Mouse (Mus musculus): Measurements from ENCODE around the gene Fxyd4. TPM values are rescaled to one million over a fixed set of nuclear protein-coding genes. Genes with fewer than 3 reads are reported as not detected.

Fxyd4 gene
- 2.4 and 3.9 TPM in 2 replicates for polyA plus RNA-seq (2015; fragmentation: Nextera tagmentation; extraction: Ambion mirVana)

DNA sequence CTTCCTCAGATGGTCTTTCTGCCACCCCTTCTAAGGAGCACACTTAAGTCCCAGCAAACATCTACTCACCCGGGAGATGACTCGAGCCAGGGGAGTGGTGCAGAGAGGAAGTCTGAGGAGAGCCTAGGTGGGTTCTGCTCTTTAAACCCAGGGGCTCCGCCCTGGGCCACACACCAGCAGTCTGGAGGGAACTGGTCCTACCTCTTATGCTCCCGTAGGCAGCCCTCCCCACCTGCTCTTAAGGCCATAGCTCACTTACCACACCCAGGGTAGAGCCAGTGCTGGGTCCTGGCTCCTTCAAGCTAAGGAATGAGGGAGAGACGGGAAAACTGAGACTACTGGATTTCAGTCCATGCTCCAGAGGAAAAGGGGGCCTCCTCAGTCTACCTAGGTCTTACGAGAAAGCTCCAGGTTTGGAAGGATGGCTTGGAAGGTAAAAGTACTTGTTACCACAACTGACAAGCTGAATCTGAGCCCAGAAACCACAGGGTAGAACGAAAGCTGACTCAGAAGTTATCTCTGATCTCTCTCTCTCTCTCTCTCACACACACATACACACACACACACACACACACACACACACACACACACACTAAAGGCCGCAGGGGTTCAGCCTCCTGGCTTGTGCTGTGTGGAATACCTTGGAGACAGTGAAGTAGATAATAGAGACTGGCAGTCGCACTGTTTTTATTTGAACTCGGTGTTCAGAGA lies at the start of gene Fxyd4:
TSS of gene Fxyd4 (minus strand) at position 471 of the 711 bp plus-strand sequence.
- no peak within 1 kb of the TSS for H3K4me2 ChIP-seq
- WGBS: 79% methylated on average over 10 of the region's 10 CpGs
- H3K27ac ChIP-seq (replicated peaks): no peak within 1 kb of the TSS
- no peak within 1 kb of the TSS for H3K9ac ChIP-seq
- no peaks in the 10 kb centered on the region for H3K27me3 ChIP-seq
- H3K9me3 ChIP-seq: no peaks in the 10 kb centered on the region
- no peak for ATAC-seq (ENCODE audit: low FRiP score, low read depth)
- H3K4me3 ChIP-seq: no peak within 1 kb of the TSS
- H3K4me1 ChIP-seq (replicated peaks): no peaks in the 10 kb centered on the region
- H3K36me3 ChIP-seq: no peaks in the 10 kb centered on the region

DNA sequence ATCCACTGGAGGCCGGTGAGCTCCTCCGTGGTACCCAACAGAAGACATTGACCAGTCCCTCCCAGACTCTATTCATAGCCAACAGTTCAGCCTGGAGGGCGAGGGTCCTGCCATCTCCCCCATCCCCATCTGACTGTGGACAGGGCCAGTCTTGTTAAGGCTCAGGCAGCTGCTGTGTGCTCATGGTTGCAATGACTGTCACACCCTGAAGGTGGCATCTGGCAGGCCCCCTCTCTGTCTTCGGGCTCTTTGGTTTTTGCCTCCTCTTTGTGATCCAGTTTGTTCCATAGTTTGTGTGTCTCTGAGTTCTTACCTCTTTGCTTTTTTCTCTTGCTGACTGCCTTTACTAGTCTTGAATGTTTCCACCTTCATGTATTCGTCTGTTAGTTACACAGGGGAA lies 49.7 kb upstream of the Fxyd4 start:
- H3K4me3 ChIP-seq: no peak overlapping the region
- WGBS: 55% methylated on average over 5 of the region's 5 CpGs
- no peak overlapping the region for H3K27ac ChIP-seq (replicated peaks)
- H3K9me3 ChIP-seq: no peaks in the 10 kb centered on the region
- H3K4me1 ChIP-seq (replicated peaks): no peaks in the 10 kb centered on the region
- H3K36me3 ChIP-seq: no peaks in the 10 kb centered on the region
- no peaks in the 10 kb centered on the region for H3K27me3 ChIP-seq
- no peak overlapping the region for H3K9ac ChIP-seq
- H3K4me2 ChIP-seq: no peak overlapping the region
- ATAC-seq (ENCODE audit: low FRiP score, low read depth): no peak

GRCm38 (mm10) chr6:117966729-117967128 lies 29.2 kb upstream of the Fxyd4 start:
- Histone ChIP-seq H3K4me2 (no peak overlapping the region), H3K36me3 (no peaks in the 10 kb centered on the region), H3K27ac (replicated peaks) (no peak overlapping the region), H3K4me3 (no peak overlapping the region), H3K4me1 (replicated peaks) (no peaks in the 10 kb centered on the region), H3K9ac (no peak overlapping the region), H3K27me3 (no peaks in the 10 kb centered on the region), H3K9me3 (no peaks in the 10 kb centered on the region; the same call in 1 of the 2 replicates)
- no peak for ATAC-seq (ENCODE audit: low FRiP score, low read depth)
- 58% methylated on average over 9 of the region's 9 CpGs for WGBS

GRCm38 (mm10) chr6:117963201-117963600 lies 25.7 kb upstream of the Fxyd4 start:
- no peak for ATAC-seq (ENCODE audit: low FRiP score, low read depth)
- H3K4me3 ChIP-seq: no peak overlapping the region
- WGBS: 88% methylated on average over 3 of the region's 3 CpGs
- no peaks in the 10 kb centered on the region for H3K4me1 ChIP-seq (replicated peaks)
- no peaks in the 10 kb centered on the region for H3K27me3 ChIP-seq
- no peak overlapping the region for H3K27ac ChIP-seq (replicated peaks)
- H3K9me3 ChIP-seq: no peaks in the 10 kb centered on the region
- no peak overlapping the region for H3K9ac ChIP-seq
- no peak overlapping the region for H3K4me2 ChIP-seq
- H3K36me3 ChIP-seq: no peaks in the 10 kb centered on the region

DNA sequence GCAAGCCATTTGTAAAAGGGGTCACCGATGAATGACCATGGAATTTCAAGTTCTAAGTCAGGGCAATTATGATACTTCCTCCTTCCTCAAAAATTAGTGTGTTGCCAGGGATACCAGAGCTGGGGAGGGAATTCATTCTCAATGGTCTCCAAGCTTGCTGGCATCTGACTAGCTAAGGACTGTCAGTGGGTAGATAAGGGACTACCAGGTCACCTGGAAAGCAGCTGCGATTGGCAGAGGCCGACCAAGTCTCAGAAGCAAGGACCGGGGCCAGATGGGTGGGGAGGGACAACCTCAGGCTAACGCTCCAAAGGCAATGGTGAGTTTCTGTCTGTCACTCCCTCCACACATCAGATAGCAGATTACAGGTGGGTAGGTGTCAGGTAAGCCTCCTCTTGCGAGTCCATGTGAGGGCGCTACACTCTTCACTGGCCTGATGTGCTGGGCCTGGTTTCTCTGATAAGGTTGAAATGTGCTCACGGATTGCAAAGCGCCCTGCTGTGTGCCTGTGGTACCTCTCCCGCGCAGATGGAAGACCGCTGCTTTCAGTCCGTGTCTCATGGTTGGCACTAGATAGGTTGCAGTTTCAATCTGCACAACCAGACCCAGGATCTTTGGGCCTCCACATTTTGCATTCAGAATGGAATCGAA lies 19.5 kb upstream of the Fxyd4 start:
- H3K36me3 ChIP-seq: no peaks in the 10 kb centered on the region
- H3K9me3 ChIP-seq: no peaks in the 10 kb centered on the region
- H3K27me3 ChIP-seq: no peaks in the 10 kb centered on the region
- WGBS: 23% methylated on average over 14 of the region's 14 CpGs
- no peak overlapping the region for H3K9ac ChIP-seq
- H3K4me1 ChIP-seq (replicated peaks): peaks cover 6% of the 10 kb centered on the region; the same call in 1 of the 2 replicates
- H3K4me3 ChIP-seq: no peak overlapping the region
- no peak for ATAC-seq (ENCODE audit: low FRiP score, low read depth)
- no peak overlapping the region for H3K4me2 ChIP-seq
- no peak overlapping the region for H3K27ac ChIP-seq (replicated peaks)

- Histone ChIP-seq H3K9ac (no peak overlapping the region), H3K36me3 (no peaks in the 10 kb centered on the region)
- 74% methylated on average over 6 of the region's 6 CpGs for WGBS
These were observed 18.7 kb upstream of the Fxyd4 start for GRCm38 (mm10) chr6:117956161-117956560.

GRCm38 (mm10) chr6:117952330-117952729 lies 14.8 kb upstream of the Fxyd4 start:
- Histone ChIP-seq H3K4me3 (no peak overlapping the region), H3K4me2 (no peak overlapping the region), H3K4me1 (replicated peaks) (peaks cover 6% of the 10 kb centered on the region; the same call in 1 of the 2 replicates), H3K9ac (no peak overlapping the region), H3K27me3 (no peaks in the 10 kb centered on the region), H3K36me3 (no peaks in the 10 kb centered on the region), H3K9me3 (no peaks in the 10 kb centered on the region), H3K27ac (replicated peaks) (no peak overlapping the region)
- ATAC-seq (ENCODE audit: low FRiP score, low read depth): no peak
- 90% methylated on average over 4 of the region's 4 CpGs for WGBS

More at GRCm38 (mm10) chr6:117956161-117956560, 18.7 kb upstream of the Fxyd4 start:
- ATAC-seq (ENCODE audit: low FRiP score, low read depth): no peak
- no peak overlapping the region for H3K27ac ChIP-seq (replicated peaks)
- peaks cover 6% of the 10 kb centered on the region; the same call in 1 of the 2 replicates for H3K4me1 ChIP-seq (replicated peaks)
- no peaks in the 10 kb centered on the region for H3K9me3 ChIP-seq
- H3K4me3 ChIP-seq: no peak overlapping the region
- no peaks in the 10 kb centered on the region for H3K27me3 ChIP-seq
- H3K4me2 ChIP-seq: no peak overlapping the region

DNA sequence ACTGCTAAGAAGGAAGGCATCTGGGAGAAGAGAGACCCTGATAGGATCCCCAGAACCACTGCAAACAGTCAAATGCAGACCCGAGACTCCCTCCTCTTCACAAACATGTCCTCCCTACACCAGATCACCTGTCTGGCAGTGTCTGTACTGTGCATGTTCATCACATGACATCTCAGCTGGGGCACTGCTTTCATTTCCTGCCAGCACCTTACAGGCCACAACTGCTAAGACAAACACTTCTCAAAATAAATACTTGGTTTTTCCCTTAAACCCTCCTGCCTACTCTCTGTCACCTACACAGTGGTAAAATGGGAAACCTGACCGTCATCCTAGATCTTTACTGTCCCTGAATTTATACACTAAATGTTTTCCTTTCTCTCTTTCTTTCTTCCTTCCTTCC lies 6.4 kb upstream of the Fxyd4 start:
- Histone ChIP-seq H3K27me3 (no peaks in the 10 kb centered on the region), H3K27ac (replicated peaks) (no peak overlapping the region), H3K4me2 (no peak overlapping the region), H3K9ac (no peak overlapping the region), H3K36me3 (no peaks in the 10 kb centered on the region), H3K9me3 (no peaks in the 10 kb centered on the region), H3K4me3 (no peak overlapping the region), H3K4me1 (replicated peaks) (no peaks in the 10 kb centered on the region)
- no peak for ATAC-seq (ENCODE audit: low FRiP score, low read depth)
- WGBS: 95% methylated on average over 2 of the region's 2 CpGs

GRCm38 (mm10) chr6:117942769-117943168 lies 5.3 kb upstream of the Fxyd4 start:
- Histone ChIP-seq H3K4me2 (no peak overlapping the region), H3K4me1 (replicated peaks) (no peaks in the 10 kb centered on the region), H3K4me3 (no peak overlapping the region), H3K36me3 (no peaks in the 10 kb centered on the region), H3K9ac (no peak overlapping the region), H3K27ac (replicated peaks) (no peak overlapping the region), H3K9me3 (no peaks in the 10 kb centered on the region), H3K27me3 (no peaks in the 10 kb centered on the region)
- ATAC-seq (ENCODE audit: low FRiP score, low read depth): no peak
- WGBS: 85% methylated on average over 10 of the region's 10 CpGs

GRCm38 (mm10) chr6:117938951-117939350 lies 1.5 kb upstream of the Fxyd4 start:
- no peak overlapping the region for H3K9ac ChIP-seq
- H3K27ac ChIP-seq (replicated peaks): no peak overlapping the region
- no peak for ATAC-seq (ENCODE audit: low FRiP score, low read depth)
- no peaks in the 10 kb centered on the region for H3K27me3 ChIP-seq
- no peaks in the 10 kb centered on the region for H3K4me1 ChIP-seq (replicated peaks)
- WGBS: 88% methylated on average over 10 of the region's 10 CpGs
- H3K9me3 ChIP-seq: no peaks in the 10 kb centered on the region
- H3K36me3 ChIP-seq: no peaks in the 10 kb centered on the region
- H3K4me3 ChIP-seq: no peak overlapping the region
- no peak overlapping the region for H3K4me2 ChIP-seq

GRCm38 (mm10) chr6:117935681-117936612 lies 1.5 kb downstream of the Fxyd4 start:
- Histone ChIP-seq H3K4me1 (replicated peaks) (no peaks in the 10 kb centered on the region), H3K9ac (no peak overlapping the region), H3K27me3 (no peaks in the 10 kb centered on the region), H3K27ac (replicated peaks) (no peak overlapping the region), H3K4me2 (no peak overlapping the region), H3K4me3 (no peak overlapping the region), H3K36me3 (no peaks in the 10 kb centered on the region), H3K9me3 (no peaks in the 10 kb centered on the region)
- 90% methylated on average over 14 of the region's 14 CpGs for WGBS
- ATAC-seq (ENCODE audit: low FRiP score, low read depth): no peak

DNA sequence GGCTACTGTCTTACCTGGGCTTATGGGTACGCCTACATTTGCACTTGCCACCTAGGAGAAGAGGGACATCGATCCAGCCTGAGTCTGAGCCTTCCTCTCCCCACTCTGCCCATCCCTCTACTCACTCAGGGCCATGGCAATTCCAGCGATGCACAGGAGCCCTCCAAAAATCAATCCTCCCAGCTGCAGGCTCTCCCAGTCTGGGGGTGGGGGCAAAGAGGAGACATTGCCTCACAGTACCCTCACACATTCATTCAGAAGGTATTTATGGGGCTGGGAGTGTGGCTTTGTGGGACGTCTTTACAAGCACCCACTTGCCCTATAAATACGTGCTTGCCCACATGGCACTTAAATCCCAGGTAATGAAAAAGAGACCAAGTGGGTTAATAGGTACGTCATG lies 3.2 kb downstream of the Fxyd4 start:
- Histone ChIP-seq H3K4me1 (replicated peaks) (no peaks in the 10 kb centered on the region), H3K9ac (no peak overlapping the region), H3K4me2 (no peak overlapping the region), H3K27ac (replicated peaks) (no peak overlapping the region), H3K4me3 (no peak overlapping the region), H3K27me3 (no peaks in the 10 kb centered on the region), H3K36me3 (0 out of 2 replicates have a peak, but pooled peaks cover 6% of the 10 kb centered on the region), H3K9me3 (no peaks in the 10 kb centered on the region)
- 91% methylated on average over 6 of the region's 6 CpGs for WGBS
- no peak for ATAC-seq (ENCODE audit: low FRiP score, low read depth)

Data from hindbrain, embryonic 15.5 days (tissue).